Mouse (Mus musculus): ENCODE results near the gene Cubn.

The Cubn gene

GRCm38 (mm10) chr2:13233254-13233835 lies 258.3 kb downstream of the Cubn start:
- no peak for DNase-seq

- no peak for DNase-seq
Measured at GRCm38 (mm10) chr2:13232305-13232704, 259.3 kb downstream of the Cubn start.

GRCm38 (mm10) chr2:13229686-13230085 lies 261.9 kb downstream of the Cubn start:
- no peak for DNase-seq
